Mouse (Mus musculus) intestine, embryonic 14.5 days (tissue): Measurements from ENCODE around the gene Tmem201. TPM values are rescaled to one million over a fixed set of nuclear protein-coding genes. Genes with fewer than 3 reads are reported as not detected.

Experiments
- ATAC-seq: fragments of 200-750 bp; cut with Nextera tagmentation; replicated peaks from 2 replicates; pipeline ENCODE4 v1.8.0; 2017; ENCODE audit warnings: low read depth, moderate number of reproducible peaks, moderate TSS enrichment, moderate library complexity; ENCODE audit not compliant: low FRiP score, low TSS enrichment
- DNase-seq: peaks from one replicate; pipeline ENCODE4 v3.0.0-alpha.2; 2018; ENCODE audit warnings: low spot score
- H3K27ac ChIP-seq: fragments of 300-500 bp; sonication (generic); 2 replicates; pipeline ENCODE4 v1.5.1; 2014; ENCODE audit warnings: low read depth, mild to moderate bottlenecking, control low read depth
- H3K27me3 ChIP-seq: fragments of 300-500 bp; sonication (generic); replicated peaks from 2 replicates; pipeline ENCODE4 v1.6.1; 2014; ENCODE audit warnings: low read length, control low read depth; ENCODE audit not compliant: control insufficient read depth, insufficient read depth
- H3K36me3 ChIP-seq: fragments of 300-500 bp; sonication (generic); 2 replicates; pipeline ENCODE4 v1.6.1; 2014; ENCODE audit warnings: low read length, control low read depth; ENCODE audit not compliant: control insufficient read depth, insufficient read depth
- H3K4me1 ChIP-seq: fragments of 300-500 bp; sonication (generic); replicated peaks from 2 replicates; pipeline ENCODE4 v1.6.1; 2014; ENCODE audit warnings: low read length, control low read depth, mixed read lengths; ENCODE audit not compliant: control insufficient read depth, insufficient read depth
- H3K4me2 ChIP-seq: fragments of 300-500 bp; sonication (generic); 2 replicates; pipeline ENCODE4 v1.6.1; 2014; ENCODE audit warnings: low read length
- H3K4me3 ChIP-seq: fragments of 300-500 bp; sonication (generic); 2 replicates; pipeline ENCODE4 v1.5.1; 2014; ENCODE audit warnings: low read depth, low read length, control low read depth, mixed read lengths
- H3K9ac ChIP-seq: fragments of 300-500 bp; sonication (generic); 2 replicates; pipeline ENCODE4 v1.6.1; 2014; ENCODE audit warnings: mild to moderate bottlenecking, low read length
- H3K9me3 ChIP-seq: fragments of 300-500 bp; sonication (generic); 2 replicates; pipeline ENCODE4 v1.6.1; 2016; ENCODE audit warnings: low read length, control low read depth; ENCODE audit not compliant: control insufficient read depth
- WGBS: fragments of 180-500 bp; shearing (Covaris S2); extraction: QIAGEN DNeasy Blood & Tissue Kit; methylation state at CpG from one replicate; pipeline ENCODE4 v1.1.7; 2014; 5-methylcytosine and 5-hydroxymethylcytosine counted together
- polyA plus RNA-seq: library from polyadenylated mRNA; unstranded; fragments of >200 nt; fragmentation: Nextera tagmentation; extraction: Ambion mirVana; gene quantifications from 2 replicates; pipeline ENCODE4 v1.2.1, GENCODE M21; 2014

Gene Tmem201
- polyA plus RNA-seq, 1 experiment from 2014 or later = 22.2 TPM

GRCm38 (mm10) chr4:149674814-149675377 lies 62.9 kb downstream of the Tmem201 start:
- Histone ChIP-seq H3K4me2 (peak overlapping the region; percentile 90), H3K27ac (no peak overlapping the region), H3K4me3 (peak overlapping the region; percentile 53), H3K9me3 (no peaks in the 10 kb centered on the region), H3K9ac (peak overlapping the region; percentile 29; the same call in 1 of the 2 replicates), H3K4me1 (0 out of 2 replicates have a peak, but pooled peaks cover 4% of the 10 kb centered on the region), H3K27me3 (peaks cover 22% of the 10 kb centered on the region), H3K36me3 (no peaks in the 10 kb centered on the region)
- DNase-seq = no peak
- 8% methylated on average over 8 of the region's 8 CpGs for WGBS
- ATAC-seq = no peak

- no peak overlapping the region for H3K4me3 ChIP-seq
- H3K4me1 ChIP-seq = 0 out of 2 replicates have a peak, but pooled peaks cover 4% of the 10 kb centered on the region
- H3K9ac ChIP-seq = no peak overlapping the region
- H3K9me3 ChIP-seq = no peaks in the 10 kb centered on the region
- no peak overlapping the region for H3K27ac ChIP-seq
- no peak for DNase-seq
- ATAC-seq = no peak
- no peak overlapping the region for H3K4me2 ChIP-seq
- H3K27me3 ChIP-seq = peaks cover 22% of the 10 kb centered on the region
- H3K36me3 ChIP-seq = no peaks in the 10 kb centered on the region
- WGBS = 94% methylated on average over 5 of the region's 5 CpGs
Measured at GRCm38 (mm10) chr4:149672747-149673146, 65.1 kb downstream of the Tmem201 start.

- ATAC-seq (no peak), DNase-seq (no peak)
- Histone ChIP-seq H3K9me3 (no peaks in the 10 kb centered on the region), H3K4me2 (no peak overlapping the region), H3K27me3 (peaks cover 22% of the 10 kb centered on the region), H3K27ac (no peak overlapping the region), H3K36me3 (no peaks in the 10 kb centered on the region), H3K9ac (no peak overlapping the region), H3K4me1 (0 out of 2 replicates have a peak, but pooled peaks cover 1% of the 10 kb centered on the region), H3K4me3 (no peak overlapping the region)
- WGBS = 98% methylated on average over 6 of the region's 6 CpGs
Measured at GRCm38 (mm10) chr4:149671175-149671574, 66.7 kb downstream of the Tmem201 start.

DNA sequence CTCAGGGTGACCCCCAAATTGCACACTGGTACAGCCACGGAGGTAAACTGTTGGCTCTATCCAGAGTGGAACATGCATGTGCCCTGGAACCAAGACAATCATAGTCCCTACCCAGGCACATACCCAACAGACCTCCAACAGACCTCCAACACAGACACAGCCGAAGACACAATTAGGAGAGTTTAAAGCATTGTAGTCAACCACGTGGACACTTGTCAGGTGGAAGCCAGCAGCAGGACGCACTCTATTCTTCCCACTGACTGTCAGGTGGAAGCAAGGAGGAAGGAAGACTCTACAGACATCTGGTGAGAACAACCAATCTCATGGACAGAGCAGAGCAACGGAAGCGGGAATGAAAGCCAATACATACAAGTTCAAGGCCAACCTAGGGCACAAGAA lies 72.2 kb downstream of the Tmem201 start:
- 90% methylated on average over 6 of the region's 6 CpGs for WGBS
- Histone ChIP-seq H3K9ac (no peak overlapping the region), H3K27me3 (no peaks in the 10 kb centered on the region), H3K4me3 (no peak overlapping the region), H3K4me2 (no peak overlapping the region), H3K36me3 (no peaks in the 10 kb centered on the region), H3K27ac (no peak overlapping the region), H3K4me1 (no peaks in the 10 kb centered on the region), H3K9me3 (no peaks in the 10 kb centered on the region)
- no peak for DNase-seq
- ATAC-seq = no peak

Other genes with a start within 250 kb of the Tmem201 start
- gene Ctnnbip1, start 219.8 kb downstream of the Tmem201 start, polyA plus RNA-seq = 53.0 and 54.3 TPM in 2 replicates
- 20.5 and 30.8 TPM in 2 replicates for gene Clstn1, start 151.6 kb downstream of the Tmem201 start, polyA plus RNA-seq
- gene Pik3cd, start 35.5 kb downstream of the Tmem201 start, polyA plus RNA-seq = 5.2 and 5.8 TPM in 2 replicates
- 11.6 and 12.8 TPM in 2 replicates for gene Slc25a33, start 36.2 kb upstream of the Tmem201 start, polyA plus RNA-seq
- 17.0 and 19.9 TPM in 2 replicates for gene Spsb1, start 217.0 kb upstream of the Tmem201 start, polyA plus RNA-seq